Mouse (Mus musculus) liver, embryonic 12.5 days (tissue): ENCODE measurements at regions not wholly inside any gene's neighbourhood (a gene's known extent, or its start where the extent isn't known, plus 50 kb on each side); places are given as distances from the start of the nearest gene placed in this dataset.

ENCODE experiments used
- ATAC-seq: fragments of 200-750 bp; cut with Nextera tagmentation; 2 replicates; pipeline ENCODE4 v1.8.0; 2017; ENCODE audit warnings: moderate number of reproducible peaks, mild to moderate bottlenecking, moderate library complexity
- H3K27ac ChIP-seq: fragments of 300-500 bp; sonication (generic); 2 replicates; pipeline ENCODE4 v1.5.1; 2016; ENCODE audit warnings: mild to moderate bottlenecking
- H3K27me3 ChIP-seq: fragments of 300-500 bp; sonication (generic); replicated peaks from 2 replicates; pipeline ENCODE4 v1.6.1; 2016; ENCODE audit warnings: mild to moderate bottlenecking, moderate library complexity
- H3K36me3 ChIP-seq: fragments of 300-500 bp; sonication (generic); 2 replicates; pipeline ENCODE4 v1.6.1; 2016; ENCODE audit warnings: mild to moderate bottlenecking, moderate library complexity
- H3K4me1 ChIP-seq: fragments of 300-500 bp; sonication (generic); 2 replicates; pipeline ENCODE4 v1.6.1; 2016
- H3K4me2 ChIP-seq: fragments of 300-500 bp; sonication (generic); 2 replicates; pipeline ENCODE4 v1.6.1; 2016; ENCODE audit warnings: mild to moderate bottlenecking, moderate library complexity
- H3K4me3 ChIP-seq: fragments of 300-500 bp; sonication (generic); 2 replicates; pipeline ENCODE4 v1.5.1; 2016; ENCODE audit warnings: mild to moderate bottlenecking, moderate library complexity
- H3K9ac ChIP-seq: fragments of 300-500 bp; sonication (generic); 2 replicates; pipeline ENCODE4 v1.6.1; 2016; ENCODE audit warnings: mild to moderate bottlenecking, moderate library complexity
- H3K9me3 ChIP-seq: fragments of 300-500 bp; sonication (generic); replicated peaks from 2 replicates; pipeline ENCODE4 v1.6.1; 2016; ENCODE audit warnings: mild to moderate bottlenecking, moderate library complexity
- WGBS: fragments of 180-500 bp; shearing (Covaris S2); methylation state at CpG from one replicate; pipeline ENCODE4 v1.1.7; 2016; ENCODE audit not compliant: insufficient replicate concordance; 5-methylcytosine and 5-hydroxymethylcytosine counted together

DNA sequence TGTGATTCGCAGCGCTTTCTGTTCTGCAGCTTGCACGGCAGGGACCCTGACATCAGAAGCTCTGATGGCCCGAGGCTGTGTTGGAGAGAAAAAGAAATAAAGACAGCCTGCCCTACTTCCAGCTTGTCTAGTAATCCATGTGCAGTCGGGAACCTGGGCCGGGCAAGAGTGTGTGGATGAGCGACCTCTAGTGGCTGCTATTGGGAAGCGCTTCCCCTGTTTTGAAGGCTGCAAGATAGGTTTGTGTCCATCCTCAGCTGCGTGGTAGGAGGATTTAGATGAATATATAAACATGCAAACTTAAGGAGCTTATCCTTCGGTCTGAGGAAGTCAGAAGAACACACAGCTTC lies 111.5 kb upstream of the Stmnd1 start:
- 6% methylated on average over 10 of the region's 10 CpGs for WGBS
- H3K4me2 ChIP-seq, result no peak overlapping the region
- no peaks in the 10 kb centered on the region for H3K36me3 ChIP-seq
- no peaks in the 10 kb centered on the region for H3K9me3 ChIP-seq
- H3K27ac ChIP-seq, result no peak overlapping the region
- ATAC-seq, result no peak
- no peaks in the 10 kb centered on the region for H3K4me1 ChIP-seq
- H3K9ac ChIP-seq, result no peak overlapping the region
- no peak overlapping the region for H3K4me3 ChIP-seq
- no peaks in the 10 kb centered on the region for H3K27me3 ChIP-seq

DNA sequence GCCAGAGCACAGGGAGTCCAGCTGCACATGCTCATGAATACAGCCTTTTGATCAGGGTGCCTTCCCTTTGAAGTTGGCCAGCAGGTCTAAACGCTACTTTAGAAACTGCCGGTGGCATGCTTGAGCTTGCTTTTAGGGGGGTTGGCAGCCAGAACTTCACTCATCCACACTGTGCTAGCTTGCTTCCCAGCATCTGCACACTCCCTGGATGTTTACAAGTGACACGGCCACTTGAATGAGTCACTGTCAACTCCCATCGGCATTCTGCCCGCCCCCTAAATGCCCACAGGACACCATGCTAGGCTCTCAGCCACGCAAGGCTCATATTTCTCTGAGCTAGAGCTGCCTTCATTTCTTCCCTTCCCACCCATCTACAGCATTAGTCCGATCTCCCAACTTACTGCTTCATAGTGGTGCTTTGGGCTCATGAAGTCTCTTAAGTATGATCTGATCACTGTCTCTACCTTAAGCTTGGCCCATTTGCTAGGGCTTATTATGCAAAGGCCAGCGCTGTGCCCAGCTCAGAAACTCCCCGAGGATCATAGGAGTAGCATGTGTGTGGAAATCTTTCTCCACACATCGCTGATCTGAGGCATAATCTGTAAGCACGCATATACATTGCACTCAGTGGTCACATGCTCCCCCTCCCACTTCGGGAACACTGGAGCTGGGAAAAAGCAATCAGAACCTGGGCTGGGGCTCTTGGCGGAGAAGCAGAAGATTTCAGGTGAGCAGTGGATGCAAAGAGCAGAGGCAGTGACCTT lies 112.1 kb upstream of the Stmnd1 start:
- Histone ChIP-seq H3K27ac (no peak overlapping the region), H3K9ac (no peak overlapping the region), H3K4me1 (no peaks in the 10 kb centered on the region), H3K27me3 (no peaks in the 10 kb centered on the region), H3K4me3 (no peak overlapping the region), H3K9me3 (no peaks in the 10 kb centered on the region), H3K4me2 (no peak overlapping the region), H3K36me3 (no peaks in the 10 kb centered on the region)
- ATAC-seq, result no peak
- 51% methylated on average over 13 of the region's 13 CpGs for WGBS

DNA sequence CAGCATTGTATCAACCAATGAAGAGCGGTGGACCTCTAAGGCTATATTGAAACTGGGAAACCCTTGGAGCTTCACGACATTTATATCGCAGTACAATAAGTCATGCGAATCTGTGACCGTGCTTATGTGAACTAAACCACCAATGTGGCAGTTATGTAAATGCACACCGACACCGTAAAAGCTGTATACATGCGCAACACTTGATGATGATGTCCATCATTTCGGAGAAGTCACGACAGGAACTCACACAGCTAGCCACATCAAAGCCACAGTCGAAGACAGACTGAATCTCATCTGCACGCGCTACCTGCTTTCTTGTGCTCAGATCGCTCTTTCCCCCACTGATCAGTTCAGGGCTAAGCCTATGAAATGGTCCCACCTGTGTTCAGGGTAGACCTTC lies 114.2 kb upstream of the Stmnd1 start:
- H3K4me3 ChIP-seq, result no peak overlapping the region
- no peak for ATAC-seq
- no peaks in the 10 kb centered on the region for H3K27me3 ChIP-seq
- no peak overlapping the region for H3K4me2 ChIP-seq
- no peak overlapping the region for H3K9ac ChIP-seq
- no peaks in the 10 kb centered on the region for H3K9me3 ChIP-seq
- 83% methylated on average over 14 of the region's 14 CpGs for WGBS
- no peak overlapping the region for H3K27ac ChIP-seq
- no peaks in the 10 kb centered on the region for H3K36me3 ChIP-seq
- no peaks in the 10 kb centered on the region for H3K4me1 ChIP-seq

- no peaks in the 10 kb centered on the region for H3K36me3 ChIP-seq
- ATAC-seq, result no peak
- no peak overlapping the region for H3K27ac ChIP-seq
- H3K9ac ChIP-seq, result no peak overlapping the region
- H3K4me1 ChIP-seq, result no peaks in the 10 kb centered on the region
- no peak overlapping the region for H3K4me3 ChIP-seq
- 75% methylated on average over 14 of the region's 14 CpGs for WGBS
- H3K4me2 ChIP-seq, result no peak overlapping the region
- H3K9me3 ChIP-seq, result no peaks in the 10 kb centered on the region
- H3K27me3 ChIP-seq, result no peaks in the 10 kb centered on the region
Observed at GRCm38 (mm10) chr13:46153282-46154260, 120.0 kb upstream of the Stmnd1 start.

- Histone ChIP-seq H3K4me3 (no peak overlapping the region), H3K4me2 (no peak overlapping the region), H3K36me3 (no peaks in the 10 kb centered on the region), H3K9me3 (no peaks in the 10 kb centered on the region), H3K27me3 (no peaks in the 10 kb centered on the region), H3K27ac (no peak overlapping the region), H3K9ac (no peak overlapping the region), H3K4me1 (no peaks in the 10 kb centered on the region)
- ATAC-seq, result no peak
- WGBS, result 60% methylated on average over 3 of the region's 3 CpGs
Observed at GRCm38 (mm10) chr13:46140006-46140405, 133.5 kb upstream of the Stmnd1 start.

DNA sequence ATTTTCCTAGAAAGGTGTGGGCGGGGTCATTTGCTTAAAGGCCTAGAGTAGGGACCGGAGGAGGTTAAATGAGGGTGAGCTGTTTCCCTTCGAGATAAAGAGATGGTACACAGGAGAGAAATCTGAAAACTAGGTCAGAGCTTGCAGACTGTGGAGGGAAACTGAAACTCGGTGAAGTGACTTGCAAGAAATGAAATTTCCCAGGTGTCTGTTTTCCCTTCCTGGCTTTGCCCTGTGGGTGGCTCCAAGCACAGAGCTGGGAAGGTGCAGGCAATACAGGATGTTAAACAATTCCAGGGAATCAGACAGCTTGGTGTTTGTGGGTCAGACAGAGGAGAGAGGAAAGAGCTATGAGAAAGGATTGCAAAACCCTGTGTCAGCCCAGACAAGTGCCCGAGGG lies 134.3 kb upstream of the Stmnd1 start:
- Histone ChIP-seq H3K9me3 (no peaks in the 10 kb centered on the region), H3K36me3 (no peaks in the 10 kb centered on the region), H3K9ac (no peak overlapping the region), H3K4me1 (no peaks in the 10 kb centered on the region), H3K27ac (no peak overlapping the region), H3K4me3 (no peak overlapping the region), H3K4me2 (no peak overlapping the region), H3K27me3 (no peaks in the 10 kb centered on the region)
- no peak for ATAC-seq
- 52% methylated on average over 5 of the region's 5 CpGs for WGBS

DNA sequence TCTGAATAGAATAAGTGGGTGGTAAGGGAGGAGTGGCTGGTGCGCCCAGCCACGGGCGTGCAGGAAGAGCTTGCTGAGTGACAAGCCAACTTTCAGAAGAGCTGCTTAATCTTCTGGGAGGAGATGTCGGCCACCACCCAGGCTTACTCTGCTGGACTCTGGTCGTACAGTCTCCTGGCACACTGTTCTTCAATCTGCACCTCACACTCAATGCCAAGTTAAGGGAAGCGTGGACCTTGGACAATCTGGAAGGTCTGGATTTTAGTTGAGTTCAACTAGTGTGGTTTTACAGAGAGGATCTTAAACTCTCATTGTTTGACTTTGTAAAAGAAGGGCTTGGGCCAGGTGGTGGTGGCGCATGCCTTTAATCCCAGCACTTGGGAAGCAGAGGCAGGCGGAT lies 138.1 kb upstream of the Stmnd1 start:
- H3K4me2 ChIP-seq, result no peak overlapping the region
- H3K4me3 ChIP-seq, result no peak overlapping the region
- WGBS, result 74% methylated on average over 8 of the region's 8 CpGs
- no peaks in the 10 kb centered on the region for H3K36me3 ChIP-seq
- H3K9me3 ChIP-seq, result no peaks in the 10 kb centered on the region
- no peaks in the 10 kb centered on the region for H3K27me3 ChIP-seq
- no peak for ATAC-seq
- no peak overlapping the region for H3K27ac ChIP-seq
- H3K4me1 ChIP-seq, result no peaks in the 10 kb centered on the region
- H3K9ac ChIP-seq, result no peak overlapping the region

GRCm38 (mm10) chr13:46129236-46129855 lies 144.2 kb upstream of the Stmnd1 start:
- Histone ChIP-seq H3K9ac (no peak overlapping the region), H3K4me1 (no peaks in the 10 kb centered on the region), H3K4me2 (no peak overlapping the region), H3K4me3 (no peak overlapping the region), H3K27ac (no peak overlapping the region), H3K9me3 (no peaks in the 10 kb centered on the region), H3K36me3 (no peaks in the 10 kb centered on the region), H3K27me3 (no peaks in the 10 kb centered on the region)
- WGBS, result 73% methylated on average over 9 of the region's 9 CpGs
- no peak for ATAC-seq

- Histone ChIP-seq H3K4me2 (no peak overlapping the region), H3K9ac (no peak overlapping the region), H3K27ac (no peak overlapping the region), H3K9me3 (no peaks in the 10 kb centered on the region), H3K4me3 (no peak overlapping the region), H3K36me3 (no peaks in the 10 kb centered on the region), H3K4me1 (no peaks in the 10 kb centered on the region), H3K27me3 (no peaks in the 10 kb centered on the region)
- no peak for ATAC-seq
- 50% methylated on average over 3 of the region's 3 CpGs for WGBS
Observed at GRCm38 (mm10) chr13:46123446-46123845, 150.1 kb upstream of the Stmnd1 start.

GRCm38 (mm10) chr13:46116576-46116975 lies 151.8 kb upstream of the Atxn1 start:
- 66% methylated on average over 4 of the region's 4 CpGs for WGBS
- no peaks in the 10 kb centered on the region for H3K9me3 ChIP-seq
- no peaks in the 10 kb centered on the region for H3K36me3 ChIP-seq
- no peak overlapping the region for H3K9ac ChIP-seq
- no peak overlapping the region for H3K27ac ChIP-seq
- H3K4me2 ChIP-seq, result no peak overlapping the region
- H3K27me3 ChIP-seq, result no peaks in the 10 kb centered on the region
- no peaks in the 10 kb centered on the region for H3K4me1 ChIP-seq
- H3K4me3 ChIP-seq, result no peak overlapping the region
- ATAC-seq, result no peak

GRCm38 (mm10) chr13:46104971-46105370 lies 140.2 kb upstream of the Atxn1 start:
- ATAC-seq, result no peak
- no peaks in the 10 kb centered on the region for H3K27me3 ChIP-seq
- H3K9me3 ChIP-seq, result no peaks in the 10 kb centered on the region
- 69% methylated on average over 6 of the region's 6 CpGs for WGBS
- no peak overlapping the region for H3K9ac ChIP-seq
- no peaks in the 10 kb centered on the region for H3K36me3 ChIP-seq
- H3K27ac ChIP-seq, result no peak overlapping the region
- no peak overlapping the region for H3K4me3 ChIP-seq
- no peak overlapping the region for H3K4me2 ChIP-seq
- H3K4me1 ChIP-seq, result no peaks in the 10 kb centered on the region

DNA sequence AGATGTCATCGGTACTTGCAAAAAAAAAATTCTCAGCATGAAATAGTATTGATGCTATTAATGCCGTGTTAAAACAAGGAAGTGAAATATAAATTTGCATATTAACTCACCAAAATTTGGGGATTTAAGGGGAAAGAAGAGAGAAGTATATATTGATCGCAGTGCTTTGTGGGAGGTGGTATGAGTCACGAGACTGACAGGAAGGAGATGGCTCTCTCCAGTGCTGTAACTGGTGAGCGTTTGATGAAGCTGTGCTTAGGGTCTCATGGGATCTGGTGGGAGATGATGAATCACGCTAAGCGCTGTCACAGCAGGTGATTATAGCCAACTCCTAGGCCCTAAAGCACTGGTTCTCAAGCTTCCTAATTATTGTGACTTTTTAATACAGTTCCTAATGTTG lies 133.8 kb upstream of the Atxn1 start:
- Histone ChIP-seq H3K27ac (no peak overlapping the region), H3K4me1 (no peaks in the 10 kb centered on the region), H3K4me2 (no peak overlapping the region), H3K36me3 (no peaks in the 10 kb centered on the region), H3K4me3 (no peak overlapping the region), H3K9ac (no peak overlapping the region), H3K9me3 (no peaks in the 10 kb centered on the region), H3K27me3 (no peaks in the 10 kb centered on the region)
- WGBS, result 66% methylated on average over 7 of the region's 7 CpGs
- ATAC-seq, result no peak
